Mouse (Mus musculus): ENCODE measurements at regions not wholly inside any gene's neighbourhood (a gene's known extent, or its start where the extent isn't known, plus 50 kb on each side); places are given as distances from the start of the nearest gene placed in this dataset.

DNA sequence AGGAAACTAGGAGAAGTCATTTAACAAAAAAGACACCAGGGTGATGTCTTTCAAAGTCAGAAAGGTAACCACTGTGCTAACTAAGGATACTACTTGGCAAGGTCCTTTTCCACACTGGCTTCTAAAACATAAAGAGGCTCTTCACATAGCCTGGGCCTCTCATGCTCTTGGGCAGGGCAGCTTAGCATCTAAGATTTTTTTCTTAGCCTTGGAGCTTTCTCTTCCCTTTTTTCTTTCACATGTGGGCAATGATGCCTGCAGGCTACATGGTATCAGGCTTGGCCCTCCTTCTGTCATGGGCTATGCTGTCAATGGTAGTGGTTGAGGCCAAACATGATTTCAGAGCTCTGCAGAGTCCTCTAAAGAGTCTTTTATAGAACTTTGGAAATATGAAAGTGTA, 60.6 kb downstream of the Serpinb6d start:
- H3K27ac ChIP-seq, result no peak overlapping the region
- TF ChIP-seq CTCF (conservative IDR thresholded peaks at IDR 0.05), result no peak
- DNase-seq (ENCODE audit: low spot score in 2 of 2), result no peak
- H3K4me3 ChIP-seq, result no peak overlapping the region

DNA sequence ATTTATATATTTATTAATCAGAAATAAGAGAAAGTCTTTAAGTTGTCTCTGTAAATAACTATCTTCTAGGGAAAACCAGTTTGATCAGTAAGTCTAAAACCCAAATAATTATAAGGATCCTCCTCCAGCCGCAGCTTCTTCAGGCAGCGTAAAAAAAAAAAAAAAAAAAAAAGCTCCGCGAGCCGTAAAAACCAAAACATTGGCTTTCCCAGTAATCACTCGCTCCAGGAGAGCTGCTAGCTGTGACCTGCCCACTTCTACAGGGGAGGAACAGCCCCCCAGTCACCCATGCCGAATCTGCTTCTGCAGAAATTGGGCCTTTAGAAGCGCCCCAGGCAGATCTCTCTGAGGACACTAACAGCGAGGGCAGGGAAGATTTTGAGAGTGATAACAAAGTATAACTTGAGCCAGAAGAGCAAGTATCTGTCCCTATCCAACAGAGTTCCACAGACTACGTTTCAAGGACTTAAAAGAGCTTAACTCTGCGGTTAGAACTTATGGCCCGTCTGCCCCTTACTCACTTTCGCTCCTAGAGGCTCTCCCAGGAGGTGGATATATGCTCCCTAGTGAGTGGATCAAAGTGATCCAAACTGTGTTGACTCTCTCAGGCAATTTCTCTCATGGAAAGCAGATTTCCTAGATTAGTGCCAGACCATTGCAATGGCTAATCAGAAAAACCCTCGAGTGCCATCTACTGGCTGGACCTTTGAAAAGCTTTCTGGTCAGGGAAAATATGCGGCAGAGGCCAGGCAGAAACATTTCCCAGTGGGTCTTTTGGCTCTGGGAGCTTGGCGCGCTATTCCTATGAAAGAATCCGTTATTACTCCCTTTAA, 80.7 kb downstream of the Serpinb6e start:
- peak; percentile 75 for TF ChIP-seq CTCF (conservative IDR thresholded peaks at IDR 0.05)
- no peak overlapping the region for H3K27ac ChIP-seq
- DNase-seq (ENCODE audit: low spot score in 2 of 2), result peak; percentile 41 to 79
- peak overlapping the region; percentile 41 for H3K4me3 ChIP-seq

DNA sequence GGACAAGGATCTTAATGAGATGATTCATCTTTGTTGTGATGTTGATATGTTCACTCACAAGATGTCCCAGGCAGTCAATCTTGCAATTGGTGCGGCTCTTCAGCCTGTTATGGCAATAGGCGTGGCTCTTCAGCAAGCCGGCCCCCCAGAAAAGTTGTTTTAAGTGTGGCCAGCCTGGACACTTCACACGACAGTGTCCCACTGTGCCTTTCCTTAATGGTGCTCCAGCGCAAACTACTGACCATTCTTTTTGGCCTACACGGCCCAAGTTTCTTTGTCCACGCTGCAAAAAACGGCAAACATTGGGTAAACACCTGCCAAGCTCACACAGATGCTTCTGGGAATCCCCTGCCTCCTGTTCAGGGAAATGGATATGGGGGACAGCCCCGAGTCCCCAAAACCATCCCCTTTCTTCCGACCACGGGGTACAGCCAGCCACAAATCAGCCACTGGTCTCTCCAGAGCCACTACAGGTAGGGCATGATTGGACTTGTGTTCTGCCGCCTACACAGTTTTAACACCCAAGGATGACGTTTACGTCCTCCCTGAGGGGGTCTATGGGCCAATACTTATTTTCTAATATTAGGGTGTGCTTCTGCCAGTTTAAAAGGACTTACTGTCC, 79.8 kb downstream of the Serpinb6e start:
- DNase-seq (ENCODE audit: low spot score in 2 of 2), result no peak
- H3K27ac ChIP-seq, result no peak overlapping the region
- no peak overlapping the region for H3K4me3 ChIP-seq
- no peak for TF ChIP-seq CTCF (conservative IDR thresholded peaks at IDR 0.05)

Measured in layer of hippocampus, adult 2 months (tissue).